Mouse (Mus musculus): ENCODE measurements around the gene Arpc5l. TPM values are rescaled to one million over a fixed set of nuclear protein-coding genes. Genes with fewer than 3 reads are reported as not detected.
"Not testable (repeated sequence)": the region's sequence is repeated elsewhere in the genome, so short reads cannot be mapped to it uniquely, and the experiment has no call there.

Arpc5l gene
- total RNA-seq, 2 experiments from 2014 or later = 31.9 to 47.9 TPM

DNA sequence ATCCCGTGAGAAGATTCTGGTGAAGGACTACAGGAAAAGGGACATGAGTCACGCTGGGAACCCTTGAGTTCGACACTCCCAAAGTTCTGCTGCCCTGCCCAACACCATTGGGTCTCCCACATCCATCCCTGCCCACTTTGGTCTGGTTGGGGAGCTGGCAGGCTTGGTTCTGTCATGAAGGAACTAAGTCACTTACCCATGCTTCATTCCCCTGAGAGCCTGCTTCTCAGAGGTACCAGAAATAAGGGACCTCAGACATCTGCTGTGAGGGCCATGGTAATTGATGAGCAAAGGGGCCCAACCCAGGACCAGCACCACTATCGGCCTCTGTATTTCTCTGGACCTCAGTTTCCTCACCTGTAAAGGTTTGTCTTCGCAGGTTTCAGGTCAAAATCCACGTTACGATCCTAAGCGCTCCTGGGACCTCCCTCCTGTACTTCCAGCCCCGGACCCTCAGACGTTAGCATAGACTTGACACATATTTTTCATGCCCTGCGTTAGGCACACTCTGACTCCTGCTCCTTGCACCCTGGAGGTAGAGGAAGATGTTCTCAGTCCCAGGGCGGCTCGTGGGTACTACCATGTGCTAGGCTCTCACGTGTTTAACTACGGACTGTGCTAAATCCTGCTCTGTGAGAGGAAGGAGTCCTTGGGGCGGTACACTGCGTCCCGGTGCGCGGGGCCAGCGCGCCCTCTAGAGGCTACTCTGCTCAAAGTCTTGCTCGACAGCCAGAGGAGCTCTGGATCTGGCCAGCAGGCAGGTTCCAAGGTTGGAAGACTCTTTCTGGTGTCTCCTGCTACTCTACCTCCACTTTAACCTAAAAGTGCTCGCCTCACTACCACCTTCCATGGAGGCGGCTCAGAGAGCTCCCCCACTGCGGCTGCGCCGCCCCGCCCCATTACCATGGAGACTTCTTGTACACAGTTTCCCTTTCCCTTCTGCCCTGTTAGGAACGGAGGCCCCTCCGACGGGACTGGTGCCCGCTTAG, 7.5 kb upstream of the Arpc5l start, which contains the start of gene Wdr38:
Gene Wdr38 (plus strand): TSS at position 91 of the 989 bp plus-strand sequence.
- ATAC-seq (replicated peaks; ENCODE audit: low FRiP score, poor library complexity, severe bottlenecking) = peak; percentile 93

DNA sequence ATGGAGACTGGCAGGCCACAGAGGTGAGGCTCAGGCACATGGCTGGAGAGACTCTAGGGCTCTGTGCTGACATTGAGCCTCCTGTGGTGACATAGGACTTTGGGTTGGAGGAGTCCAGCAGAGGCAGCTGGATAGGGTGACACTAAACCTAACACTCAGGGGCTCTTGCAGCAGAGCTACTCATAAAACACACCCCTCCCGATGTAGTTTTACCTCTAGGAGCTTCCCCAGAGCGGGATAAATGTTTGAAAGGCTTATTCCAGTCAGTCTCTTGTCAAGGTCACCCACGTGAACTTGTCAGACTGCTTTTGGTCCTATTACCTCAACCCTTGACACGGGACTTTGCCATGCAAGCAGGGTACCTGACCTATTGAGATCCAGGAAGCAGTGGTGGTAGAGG, 5.8 kb upstream of the Arpc5l start:
- no peak for ATAC-seq (replicated peaks; ENCODE audit: low FRiP score, poor library complexity, severe bottlenecking)

DNA sequence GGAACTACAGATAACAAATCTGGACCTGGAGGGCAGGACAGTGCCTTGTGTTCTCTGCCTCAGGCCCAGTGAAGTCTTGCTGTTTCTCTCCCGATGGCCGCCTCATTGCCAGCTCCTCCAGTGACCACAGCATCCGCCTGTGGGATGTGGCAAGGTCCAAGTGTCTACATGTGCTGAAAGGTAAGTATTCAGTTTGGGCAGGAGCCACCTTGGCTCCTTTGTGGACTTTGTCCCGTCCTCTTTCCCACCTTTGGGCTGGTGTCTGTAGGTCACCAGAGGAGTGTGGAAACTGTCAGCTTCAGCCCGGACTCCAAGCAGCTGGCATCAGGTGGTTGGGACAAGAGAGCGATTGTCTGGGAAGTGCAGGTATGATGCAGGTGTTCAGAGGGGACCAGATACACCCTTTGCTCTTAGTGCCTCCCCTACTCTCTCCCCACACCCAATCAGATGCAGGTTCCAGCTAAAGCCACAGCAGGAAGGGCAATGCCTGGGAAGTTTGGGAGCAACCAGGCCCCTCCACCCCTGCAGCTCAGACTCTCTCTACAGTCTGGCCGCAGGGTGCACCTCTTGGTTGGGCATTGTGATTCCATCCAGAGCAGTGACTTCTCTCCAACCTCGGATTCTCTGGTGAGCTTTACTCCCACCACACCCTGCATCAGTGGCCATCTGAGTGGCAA, 5.1 kb upstream of the Arpc5l start:
- no peak for ATAC-seq (replicated peaks; ENCODE audit: low FRiP score, poor library complexity, severe bottlenecking)

- ATAC-seq (replicated peaks; ENCODE audit: low FRiP score, poor library complexity, severe bottlenecking) = no peak
Observed at GRCm38 (mm10) chr2:39000587-39000919, 4.6 kb upstream of the Arpc5l start.

DNA sequence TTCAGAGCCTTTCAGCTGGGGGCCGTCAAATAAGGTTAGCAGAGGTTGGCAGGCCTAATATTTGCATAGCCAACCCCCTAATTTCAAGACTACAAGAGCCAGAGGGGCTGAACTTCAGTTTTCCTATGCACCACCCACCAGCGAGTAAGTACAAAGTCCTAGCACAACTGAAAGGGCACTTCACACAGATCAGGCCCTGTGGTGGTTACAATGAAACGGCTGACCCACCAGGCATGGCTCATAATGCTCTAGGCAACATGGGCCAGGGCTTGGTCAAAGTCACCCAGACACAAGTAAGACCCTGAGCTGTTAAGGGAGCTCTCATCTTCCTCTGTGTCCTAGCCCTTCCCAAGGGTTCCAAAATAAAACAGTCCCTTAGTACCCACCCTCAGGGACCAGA, 3.3 kb upstream of the Arpc5l start:
- no peak for ATAC-seq (replicated peaks; ENCODE audit: low FRiP score, poor library complexity, severe bottlenecking)

GRCm38 (mm10) chr2:39003106-39003505, 2.0 kb upstream of the Arpc5l start:
- no peak for ATAC-seq (replicated peaks; ENCODE audit: low FRiP score, poor library complexity, severe bottlenecking)

DNA sequence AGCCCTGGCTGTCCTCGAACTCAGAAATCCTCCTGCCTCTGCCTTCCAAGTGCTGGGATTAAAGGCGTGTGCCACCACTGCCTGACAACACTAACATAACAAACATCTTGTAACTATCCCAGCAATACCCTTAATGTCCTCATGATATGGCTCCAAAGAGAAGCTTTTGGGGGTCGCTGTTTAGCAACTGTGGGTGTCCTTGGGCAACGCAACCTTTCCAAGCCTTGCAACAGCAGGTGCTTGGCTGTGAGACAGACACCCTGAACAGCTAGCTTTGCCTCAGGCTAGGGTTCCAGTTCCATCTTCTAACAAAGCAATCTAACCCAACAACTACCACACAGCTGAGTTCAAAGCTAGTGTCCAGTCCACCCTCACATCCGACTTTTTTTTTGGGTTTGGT, 1.6 kb upstream of the Arpc5l start:
- no peak for ATAC-seq (replicated peaks; ENCODE audit: low FRiP score, poor library complexity, severe bottlenecking)

GRCm38 (mm10) chr2:39004372-39004771, 776 bp upstream of the Arpc5l start:
- ATAC-seq (replicated peaks; ENCODE audit: low FRiP score, poor library complexity, severe bottlenecking) = 0 out of 2 replicates have a peak, but pooled peaks have one; percentile 2

DNA sequence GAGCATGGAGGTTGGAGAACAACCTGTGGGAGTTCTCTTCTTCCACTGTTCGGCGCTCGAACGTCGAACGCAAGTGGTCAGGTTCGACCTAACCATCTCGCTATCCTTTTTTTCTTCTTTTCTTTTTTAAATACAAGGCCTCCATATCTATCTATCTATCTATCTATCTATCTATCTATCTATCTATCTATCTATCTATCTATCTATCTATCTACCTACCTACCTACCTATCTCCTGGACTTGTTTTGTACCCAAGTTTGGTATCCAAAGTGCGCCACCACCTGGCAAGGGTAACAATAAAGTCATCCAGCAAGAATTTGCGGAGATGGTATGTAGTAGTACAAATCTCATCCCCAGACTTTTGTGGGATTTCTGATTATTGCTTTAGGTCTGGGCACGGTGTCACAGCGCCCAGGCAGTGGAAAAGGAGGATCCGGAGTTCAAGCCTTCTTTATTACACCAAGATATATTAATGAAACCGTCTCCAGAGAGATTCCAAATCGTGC, 479 bp downstream of the Arpc5l start, which contains the start of gene Rpl35:
Gene Rpl35 (minus strand): TSS at position 51 of the 506 bp plus-strand sequence.
- peak; percentile 8 for ATAC-seq (replicated peaks; ENCODE audit: low FRiP score, poor library complexity, severe bottlenecking)

DNA sequence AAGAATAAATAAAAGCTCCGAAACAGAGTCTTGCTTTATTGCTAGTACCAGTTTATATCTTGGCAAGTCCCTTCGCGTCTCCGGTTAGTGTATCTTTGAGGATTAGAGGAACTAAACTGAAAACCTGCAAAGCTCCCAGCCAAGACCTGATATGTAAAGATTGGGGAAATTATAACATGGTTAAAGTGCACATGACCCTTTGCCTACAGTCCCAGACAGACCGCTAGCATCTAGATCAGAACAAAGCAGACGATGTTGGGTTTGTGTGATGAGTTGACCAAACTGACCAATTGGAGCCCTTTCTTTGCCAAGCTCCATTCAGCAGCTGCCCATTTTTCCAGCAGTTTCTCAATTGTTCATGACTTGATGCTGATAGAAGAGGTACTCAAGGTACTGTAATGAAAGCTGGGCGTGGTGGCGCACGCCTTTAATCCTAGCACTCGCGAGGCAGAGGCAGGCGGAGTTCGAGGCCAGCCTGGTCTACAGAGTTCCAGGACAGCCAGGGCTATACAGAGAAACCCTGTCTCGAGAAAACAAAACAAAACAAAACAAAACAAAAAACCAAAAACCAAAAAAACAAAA, 1.1 kb downstream of the Arpc5l start:
- ATAC-seq (replicated peaks; ENCODE audit: low FRiP score, poor library complexity, severe bottlenecking) = no peak

- peak; percentile 80 for ATAC-seq (replicated peaks; ENCODE audit: low FRiP score, poor library complexity, severe bottlenecking)
Observed at GRCm38 (mm10) chr2:39007865-39008264, 2.7 kb downstream of the Arpc5l start.

DNA sequence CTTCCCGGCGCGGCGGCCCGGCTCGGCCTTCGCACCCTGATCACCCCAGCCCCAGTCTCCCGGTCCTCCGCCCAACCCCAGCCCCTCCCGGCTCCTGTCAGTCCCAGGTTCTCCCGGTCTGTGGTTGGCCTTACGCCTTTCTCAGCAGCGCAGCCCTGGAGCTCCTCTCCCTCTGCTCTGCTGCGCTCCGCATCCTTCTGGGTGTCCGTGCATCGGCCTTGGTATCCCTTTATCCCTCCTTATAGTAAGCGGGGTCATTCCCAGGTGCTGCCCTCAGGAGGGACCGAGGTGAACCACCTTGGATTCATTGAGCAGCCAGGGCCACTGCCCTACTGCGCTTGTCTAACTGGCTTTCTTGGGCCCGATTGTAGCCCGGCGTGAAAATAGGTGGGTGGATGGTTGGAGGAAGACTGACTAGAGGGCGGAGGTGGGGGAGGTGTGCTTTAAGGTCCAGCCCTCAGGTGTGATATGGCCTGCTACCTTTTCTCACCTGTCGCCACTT, 3.3 kb downstream of the Arpc5l start:
- peak; percentile 15 for ATAC-seq (replicated peaks; ENCODE audit: low FRiP score, poor library complexity, severe bottlenecking)

GRCm38 (mm10) chr2:39008954-39009365, 3.8 kb downstream of the Arpc5l start:
- no peak for ATAC-seq (replicated peaks; ENCODE audit: low FRiP score, poor library complexity, severe bottlenecking)

GRCm38 (mm10) chr2:39010144-39010543, 5.0 kb downstream of the Arpc5l start:
- not testable (repeated sequence) for ATAC-seq (replicated peaks; ENCODE audit: low FRiP score, poor library complexity, severe bottlenecking)

DNA sequence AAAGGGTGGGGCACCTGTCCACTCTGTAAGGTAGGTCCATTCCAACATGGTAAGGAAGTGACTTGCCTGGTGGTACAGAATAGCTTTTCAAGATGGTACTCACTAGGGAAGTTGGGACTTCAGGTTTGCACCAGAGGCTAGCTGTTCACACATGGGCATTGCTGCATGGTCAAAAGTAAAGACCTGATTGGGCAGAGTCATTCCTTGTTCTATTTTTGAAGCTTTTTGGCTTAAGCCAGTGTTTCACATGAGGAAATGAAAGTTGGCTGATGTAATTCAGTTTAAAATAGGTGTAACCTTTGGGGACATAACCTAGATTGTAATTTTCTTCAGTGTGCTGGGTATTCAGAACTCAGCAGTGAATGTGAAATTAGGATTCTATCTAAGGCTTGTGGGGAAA, 6.1 kb downstream of the Arpc5l start:
- ATAC-seq (replicated peaks; ENCODE audit: low FRiP score, poor library complexity, severe bottlenecking) = no peak

GRCm38 (mm10) chr2:39011971-39012370, 6.8 kb downstream of the Arpc5l start:
- no peak for ATAC-seq (replicated peaks; ENCODE audit: low FRiP score, poor library complexity, severe bottlenecking)

GRCm38 (mm10) chr2:39012768-39013279, 7.7 kb downstream of the Arpc5l start:
- no peak for ATAC-seq (replicated peaks; ENCODE audit: low FRiP score, poor library complexity, severe bottlenecking)

- no peak for ATAC-seq (replicated peaks; ENCODE audit: low FRiP score, poor library complexity, severe bottlenecking)
Observed at GRCm38 (mm10) chr2:39016581-39016980, 11.4 kb downstream of the Arpc5l start.

DNA sequence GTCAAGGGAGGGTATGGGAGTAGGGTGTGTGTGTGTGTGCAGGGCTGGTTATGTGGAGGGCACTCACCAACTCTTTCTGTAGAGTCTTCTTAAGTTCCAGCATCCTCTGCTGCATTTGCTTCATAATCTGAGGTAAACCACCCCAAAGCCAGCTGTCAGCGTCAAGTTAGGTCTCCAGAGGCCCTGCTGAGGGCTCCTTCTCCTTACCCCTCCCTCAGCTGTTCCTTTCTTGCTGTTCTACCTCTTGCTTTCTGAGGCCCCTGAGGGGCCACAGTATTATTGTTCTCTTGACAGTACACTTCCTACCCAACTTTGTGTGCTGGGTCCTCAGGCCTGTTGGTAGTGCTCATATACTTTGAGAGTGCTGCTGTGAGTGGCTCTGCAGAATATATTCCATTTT, 14.9 kb downstream of the Arpc5l start:
- no peak for ATAC-seq (replicated peaks; ENCODE audit: low FRiP score, poor library complexity, severe bottlenecking)

DNA sequence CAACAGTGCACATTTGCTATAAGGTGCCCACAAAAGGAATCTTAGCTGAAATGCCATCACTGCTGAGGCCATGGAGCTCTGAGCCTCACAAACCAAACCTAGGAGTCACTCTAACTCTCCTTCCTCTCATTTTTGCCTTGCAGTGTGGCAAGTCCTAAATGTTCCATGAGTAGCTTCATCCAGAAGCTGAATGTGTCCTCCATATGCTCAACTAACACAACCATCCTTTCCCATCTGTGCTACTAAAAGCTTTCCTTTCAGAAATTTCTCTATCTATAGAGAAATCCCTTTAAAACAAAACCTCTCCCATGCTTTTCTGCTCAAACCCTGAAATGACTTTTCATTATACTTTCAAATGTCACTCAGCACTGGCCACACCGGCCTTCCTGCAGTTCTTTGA, 26.5 kb downstream of the Arpc5l start:
- ATAC-seq (replicated peaks; ENCODE audit: low FRiP score, poor library complexity, severe bottlenecking) = no peak
